ENCODE assay signal across 12 mouse cellular contexts in the genomic region with DNA sequence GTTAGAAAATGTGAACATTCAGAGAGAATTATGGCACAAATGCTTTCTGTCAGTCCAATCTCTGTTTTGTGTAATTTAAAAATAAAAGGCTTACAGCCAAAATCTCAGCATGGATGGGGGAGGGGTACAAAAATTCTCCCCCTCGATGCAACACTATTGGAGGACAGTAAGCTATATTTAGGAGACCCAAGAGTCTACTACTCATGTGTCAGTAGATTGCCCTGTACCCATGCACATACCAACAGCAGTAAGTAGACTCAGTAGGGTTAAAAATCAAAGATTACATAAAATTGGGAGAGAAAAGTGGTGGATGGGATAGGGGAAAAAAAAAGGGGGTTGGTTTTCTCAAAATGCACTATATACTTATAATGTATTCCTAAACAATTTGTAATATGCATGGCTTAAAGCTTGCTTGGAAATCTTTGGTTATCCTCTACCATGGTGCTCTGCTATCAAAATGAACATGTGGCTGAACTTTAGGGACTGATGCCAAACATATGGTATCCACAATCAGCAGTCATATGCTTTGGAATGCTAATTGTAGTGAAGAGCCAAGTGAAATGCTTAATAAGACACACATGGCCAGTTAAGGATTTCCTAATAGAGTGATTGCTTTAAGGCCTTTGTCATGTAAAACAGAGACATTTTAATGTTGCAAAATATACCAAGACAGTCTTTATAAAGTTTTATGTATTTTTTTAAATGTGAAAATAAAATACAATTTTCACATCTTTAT.
DNase-seq lines count a peak whose midpoint lies in the region; ATAC-seq and TF ChIP-seq lines count a peak whose summit lies in the region.
"Had no signal": no experiment of that assay in that cellular context is flagged by ENCODE, and none has a peak within 500 bp of the region (broad histone marks: within the 10 kb centered on the region; RNA-seq: fewer than 3 reads in every experiment).

No protein-coding gene starts in this region.

- H3K27me3 ChIP-seq in embryonic facial prominence, embryonic 11.5 days (ENCODE audit: control insufficient read depth, insufficient read depth, low read length) = no peaks in the 10 kb centered on the region
- no peaks in the 10 kb centered on the region for H3K27me3 ChIP-seq in embryonic facial prominence, embryonic 10.5 days (replicated peaks; ENCODE audit: low read depth, poor library complexity, severe bottlenecking)
- H3K27me3 ChIP-seq in kidney, postnatal 0 days (ENCODE audit: insufficient read depth, low read length) = no peaks in the 10 kb centered on the region
- H3K27me3 ChIP-seq: neural tube, embryonic 12.5 days had no signal

- H3K4me2 ChIP-seq in embryonic facial prominence, embryonic 11.5 days (ENCODE audit: low read depth, low read length) = no peak overlapping the region
- H3K4me2 ChIP-seq in kidney, postnatal 0 days (ENCODE audit: low read length) = no peak overlapping the region
- H3K4me2 ChIP-seq: neural tube, embryonic 12.5 days had no signal

- 66% methylated on average over 1 of the region's 1 CpGs for WGBS in embryonic facial prominence, embryonic 11.5 days
- 54% methylated on average over 1 of the region's 1 CpGs for WGBS in embryonic facial prominence, embryonic 10.5 days
- WGBS in kidney, postnatal 0 days = 70% methylated on average over 1 of the region's 1 CpGs

- ATAC-seq in embryonic facial prominence, embryonic 11.5 days (replicated peaks; ENCODE audit: insufficient number of reproducible peaks, low FRiP score, low TSS enrichment, low read depth) = no peak
- no peak for ATAC-seq in kidney, postnatal 0 days (replicated peaks; ENCODE audit: low FRiP score, low read depth)

- H3K9ac ChIP-seq in embryonic facial prominence, embryonic 11.5 days (replicated peaks; ENCODE audit: low read length) = no peak overlapping the region
- H3K9ac ChIP-seq in kidney, postnatal 0 days (ENCODE audit: low read depth, low read length) = no peak overlapping the region
- H3K9ac ChIP-seq: neural tube, embryonic 12.5 days had no signal

- no peaks in the 10 kb centered on the region for H3K9me3 ChIP-seq in embryonic facial prominence, embryonic 11.5 days (replicated peaks; ENCODE audit: control insufficient read depth, low read length)
- H3K9me3 ChIP-seq in embryonic facial prominence, embryonic 10.5 days = no peaks in the 10 kb centered on the region
- no peaks in the 10 kb centered on the region for H3K9me3 ChIP-seq in kidney, postnatal 0 days (replicated peaks; ENCODE audit: low read length)
- H3K9me3 ChIP-seq: neural tube, embryonic 12.5 days had no signal

- H3K4me3 ChIP-seq in embryonic facial prominence, embryonic 11.5 days (ENCODE audit: low read depth, low read length) = no peak overlapping the region
- H3K4me3 ChIP-seq in embryonic facial prominence, embryonic 10.5 days = no peak overlapping the region
- H3K4me3 ChIP-seq in kidney, postnatal 0 days (replicated peaks; ENCODE audit: low read depth, low read length) = no peak overlapping the region
- H3K4me3 ChIP-seq: neural tube, embryonic 12.5 days had no signal

- TF ChIP-seq POLR2A in brain, embryonic 14.5 days (IDR thresholded peaks at IDR 0.05; ENCODE audit: borderline replicate concordance, extremely low read depth, insufficient read depth, insufficient read length, poor library complexity, severe bottlenecking) = no peak

- H3K36me3 ChIP-seq in embryonic facial prominence, embryonic 11.5 days (replicated peaks; ENCODE audit: control insufficient read depth, insufficient read depth, low read depth, low read length) = no peaks in the 10 kb centered on the region
- H3K36me3 ChIP-seq in embryonic facial prominence, embryonic 10.5 days (replicated peaks) = no peaks in the 10 kb centered on the region
- no peaks in the 10 kb centered on the region for H3K36me3 ChIP-seq in kidney, postnatal 0 days (ENCODE audit: insufficient read depth, low read length)
- H3K36me3 ChIP-seq: neural tube, embryonic 12.5 days had no signal

- peak; percentile 73 for DNase-seq in embryonic facial prominence, embryonic 11.5 days (ENCODE audit: low spot score)
- no peak for DNase-seq in embryonic facial prominence, embryonic 10.5 days (ENCODE audit: low spot score)
- peak; percentile 81 for DNase-seq in kidney, postnatal 0 days (ENCODE audit: low spot score)
- DNase-seq in kidney, postnatal 4 days = no peak
- DNase-seq in brain, embryonic 14.5 days (ENCODE audit: low read depth) = peak; percentile 75
- DNase-seq in layer of hippocampus, adult 9-11 months = peak; percentile 18
- DNase-seq in ovary, adult 18-20 months (ENCODE audit: low spot score) = no peak
- DNase-seq in right cerebral cortex, postnatal 10 days (ENCODE audit: low spot score in 2 of 2) = no peak
- DNase-seq: adrenal gland, postnatal 25 days; heart, postnatal 4 days had no signal

- no peak for TF ChIP-seq CTCF in kidney, postnatal 0 days (IDR thresholded peaks at IDR 0.05; ENCODE audit: low read depth)
- no peak for TF ChIP-seq CTCF in brain, embryonic 14.5 days (IDR thresholded peaks at IDR 0.05; ENCODE audit: borderline replicate concordance, extremely low read depth, insufficient read depth, insufficient read length)

- H3K27ac ChIP-seq in embryonic facial prominence, embryonic 11.5 days (replicated peaks; ENCODE audit: low read depth, low read length) = no peak overlapping the region
- no peak overlapping the region for H3K27ac ChIP-seq in embryonic facial prominence, embryonic 10.5 days (replicated peaks)
- H3K27ac ChIP-seq in kidney, postnatal 0 days = no peak overlapping the region
- H3K27ac ChIP-seq: macrophage; neural tube, embryonic 12.5 days had no signal

- no peaks in the 10 kb centered on the region for H3K4me1 ChIP-seq in embryonic facial prominence, embryonic 11.5 days (ENCODE audit: control insufficient read depth, insufficient read depth, low read length)
- H3K4me1 ChIP-seq in embryonic facial prominence, embryonic 10.5 days = no peaks in the 10 kb centered on the region
- H3K4me1 ChIP-seq in kidney, postnatal 0 days (replicated peaks; ENCODE audit: insufficient read depth, low read length) = no peaks in the 10 kb centered on the region
- H3K4me1 ChIP-seq: neural tube, embryonic 12.5 days had no signal

Comparison
In these comparisons a context has a peak if more than half of its experiments do, and no peak if none do; other contexts are left out.
1. DNase-seq: peak in embryonic facial prominence, embryonic 11.5 days (single experiment), kidney, postnatal 0 days (single experiment), brain, embryonic 14.5 days (single experiment) and layer of hippocampus, adult 9-11 months (single experiment); none in embryonic facial prominence, embryonic 10.5 days (single experiment), kidney, postnatal 4 days (0 of 2), ovary, adult 18-20 months (single experiment) and right cerebral cortex, postnatal 10 days (0 of 2).